Mouse (Mus musculus): ENCODE results near the gene Pdia5. TPM values are rescaled to one million over a fixed set of nuclear protein-coding genes. Genes with fewer than 3 reads are reported as not detected.

The Pdia5 gene
- total RNA-seq (2021) = 1 to 10 TPM; 3.1 to 5.0 TPM
- long read RNA-seq, experiment 1, partial matches to known transcripts = 1 of 3 reads
- long read RNA-seq, experiment 1, other reads (novel, unspliced or antisense) = 0 of 3 reads
- long read RNA-seq, experiment 2, partial matches to known transcripts = 0 of 3 reads
- long read RNA-seq, experiment 2, other reads (novel, unspliced or antisense) = 0 of 3 reads

- peak; percentile 89 for DNase-seq
Measured at GRCm38 (mm10) chr16:35490231-35491070, at the start of gene Pdia5. Gene Pdia5, minus strand, starts transcription at chr16:35490873.

GRCm38 (mm10) chr16:35539041-35539440, 48.4 kb upstream of the Pdia5 start:
- DNase-seq = no peak

DNA sequence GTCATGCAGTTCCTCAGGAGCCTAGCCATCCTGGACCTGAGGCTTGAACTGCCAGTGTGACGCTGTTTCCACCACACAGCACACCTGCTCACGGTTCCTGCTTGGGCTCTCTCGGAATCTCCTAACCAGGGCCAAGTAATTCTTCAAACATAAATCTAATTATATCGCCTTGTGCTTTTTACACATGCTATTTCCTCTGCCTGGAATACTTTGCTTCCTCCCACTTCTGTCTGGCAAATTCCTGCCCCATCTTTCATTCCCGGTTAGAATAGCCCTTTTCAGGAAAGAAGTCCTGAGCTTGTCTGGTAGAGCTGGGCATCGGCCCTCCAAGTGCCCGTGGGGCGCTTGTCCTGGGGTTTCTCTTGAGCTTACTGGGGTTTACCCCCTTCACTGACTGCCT, 47.0 kb upstream of the Pdia5 start:
- no peak for DNase-seq

DNA sequence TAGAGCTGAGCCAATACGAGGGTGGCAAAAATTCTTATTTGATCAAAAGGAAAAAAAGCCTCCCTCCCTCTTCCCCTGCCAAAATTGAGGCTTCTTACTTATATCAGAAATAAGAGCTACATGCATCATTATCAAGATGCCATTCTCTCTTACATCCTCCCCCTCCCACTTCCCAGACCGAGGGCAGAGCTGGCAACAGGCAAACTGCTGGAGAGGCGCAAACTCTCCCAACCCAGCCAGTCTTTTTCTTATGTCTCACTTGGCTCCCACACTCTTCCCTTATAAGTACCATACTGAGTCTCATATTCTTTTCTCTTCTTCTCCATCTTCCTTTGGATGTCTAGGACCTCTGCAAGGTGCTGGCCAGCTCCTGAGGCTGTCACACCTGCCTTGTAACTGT, 44.0 kb upstream of the Pdia5 start:
- DNase-seq = no peak

DNA sequence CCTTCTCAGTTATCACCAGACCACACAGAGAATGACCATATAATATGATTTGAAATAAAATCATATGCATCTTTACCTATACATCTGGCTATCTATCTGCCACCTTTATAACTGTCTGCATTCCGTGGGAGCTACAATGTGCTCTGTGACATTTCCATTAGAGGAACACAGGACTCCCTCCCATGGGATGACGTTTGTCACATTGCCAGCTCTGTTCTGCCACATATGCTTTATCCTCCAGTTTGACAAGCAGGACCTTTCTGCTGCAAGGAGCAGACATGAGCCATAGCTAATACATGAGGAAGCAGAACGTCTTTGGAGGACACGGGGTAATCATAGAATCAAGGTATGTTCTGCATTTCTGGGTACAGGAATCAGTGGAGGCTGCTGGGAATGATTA, 33.5 kb upstream of the Pdia5 start:
- no peak for DNase-seq

- DNase-seq = no peak
Measured at GRCm38 (mm10) chr16:35519245-35519644, 28.6 kb upstream of the Pdia5 start.

- DNase-seq = no peak
Measured at GRCm38 (mm10) chr16:35517976-35518951, 27.6 kb upstream of the Pdia5 start.

DNA sequence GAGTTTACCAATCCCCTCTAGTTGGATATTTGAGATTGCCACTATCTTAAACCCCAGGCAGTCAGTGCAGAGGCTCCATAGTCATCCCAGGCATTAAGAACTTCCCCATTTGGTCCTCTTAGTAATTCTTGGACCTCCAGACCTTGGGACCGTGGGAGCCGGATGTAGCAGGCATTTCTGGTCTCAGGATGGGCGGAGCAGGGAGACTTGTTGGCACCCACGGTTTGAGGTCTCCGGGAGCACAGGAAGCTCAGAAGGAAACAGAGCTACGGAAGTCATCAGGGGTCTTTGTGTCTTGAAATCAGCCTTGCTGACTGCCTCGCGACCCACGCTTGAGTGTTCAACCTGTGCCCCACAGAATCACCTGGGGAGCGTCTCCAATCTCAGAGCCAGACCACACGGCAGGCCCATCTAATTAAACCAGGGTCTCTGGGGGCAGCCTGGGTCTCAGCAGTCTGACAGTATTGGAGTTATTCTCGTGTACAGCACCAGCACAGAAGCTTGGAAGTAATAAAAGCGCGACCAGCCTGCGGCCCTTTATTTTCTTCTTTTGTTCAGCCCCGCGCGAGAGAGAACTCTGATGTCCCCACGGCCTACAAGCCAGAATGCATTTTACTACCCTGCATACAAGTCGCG, 25.4 kb upstream of the Pdia5 start:
- no peak for DNase-seq

GRCm38 (mm10) chr16:35509331-35510070, 18.8 kb upstream of the Pdia5 start:
- no peak for DNase-seq

DNA sequence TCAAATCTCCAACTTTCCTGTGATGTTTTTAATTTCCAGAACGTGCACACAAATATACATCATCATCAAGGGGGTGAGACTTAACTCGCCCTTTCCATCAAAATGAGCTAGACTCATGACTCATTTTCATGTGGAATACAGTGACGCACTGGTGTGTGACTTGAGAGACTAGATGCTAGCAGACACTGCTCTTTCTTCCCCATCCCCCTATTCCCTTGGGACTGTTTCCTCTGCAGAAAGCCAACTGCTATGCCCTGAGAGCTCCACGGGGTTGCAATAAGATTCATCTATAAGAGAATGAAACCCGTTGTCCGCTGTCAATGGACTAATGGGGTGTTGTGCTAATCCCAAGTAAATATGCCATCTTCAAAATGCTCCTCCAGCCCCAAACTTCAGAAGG, 17.9 kb upstream of the Pdia5 start:
- DNase-seq = no peak

- DNase-seq = no peak
Measured at GRCm38 (mm10) chr16:35505786-35506185, 15.1 kb upstream of the Pdia5 start.

- DNase-seq = no peak
Measured at GRCm38 (mm10) chr16:35504266-35504665, 13.6 kb upstream of the Pdia5 start.

DNA sequence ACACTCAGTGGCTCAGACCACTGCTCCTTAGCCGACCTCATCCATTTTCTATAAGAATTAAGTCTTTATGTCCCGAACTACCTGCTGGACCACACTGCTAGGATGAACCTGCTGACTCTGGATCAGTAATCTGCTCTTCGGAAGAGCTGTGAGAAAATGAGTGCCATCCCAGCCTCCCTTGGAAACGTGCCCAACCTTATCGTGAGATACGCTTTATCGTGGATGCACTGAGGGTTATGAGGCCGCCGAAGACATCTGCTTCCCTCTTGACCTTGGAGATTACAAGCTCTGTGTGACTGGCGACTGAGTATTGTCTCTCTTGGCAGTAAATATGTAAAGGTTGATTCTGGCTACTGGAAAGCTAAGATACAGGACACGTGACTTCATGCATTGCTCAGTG, 11.8 kb upstream of the Pdia5 start:
- no peak for DNase-seq

DNA sequence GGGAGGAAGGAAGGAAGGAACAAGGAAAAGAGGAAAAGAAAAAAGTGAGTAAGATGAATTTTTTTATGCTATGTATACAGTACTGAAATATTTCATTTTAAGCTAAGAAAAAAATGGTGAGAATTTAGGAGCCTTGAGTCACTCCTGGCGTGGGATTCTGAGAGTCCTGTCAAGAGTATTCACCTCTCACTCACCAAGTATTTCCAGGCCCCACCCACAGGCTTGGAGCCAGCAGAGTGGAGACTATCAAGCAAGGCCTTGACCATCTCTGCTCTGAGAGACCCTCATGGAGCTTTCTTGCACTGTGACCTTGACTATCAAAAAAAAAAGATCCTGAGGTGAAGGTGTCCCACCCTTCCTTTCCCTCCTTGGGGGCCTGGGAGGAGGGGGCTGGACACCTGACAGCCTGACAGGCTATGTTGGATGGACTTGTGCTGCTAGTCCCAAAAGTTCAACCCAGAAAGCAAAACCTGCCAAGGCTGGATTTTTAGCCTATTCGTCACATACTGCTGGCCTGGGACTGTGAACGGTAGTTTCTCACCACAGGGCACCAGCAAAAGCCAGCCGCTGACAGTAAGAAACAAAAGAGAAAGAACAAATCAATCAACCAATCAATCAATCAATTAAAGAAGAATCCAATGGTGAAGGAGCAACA, 10.6 kb upstream of the Pdia5 start:
- DNase-seq = no peak

DNA sequence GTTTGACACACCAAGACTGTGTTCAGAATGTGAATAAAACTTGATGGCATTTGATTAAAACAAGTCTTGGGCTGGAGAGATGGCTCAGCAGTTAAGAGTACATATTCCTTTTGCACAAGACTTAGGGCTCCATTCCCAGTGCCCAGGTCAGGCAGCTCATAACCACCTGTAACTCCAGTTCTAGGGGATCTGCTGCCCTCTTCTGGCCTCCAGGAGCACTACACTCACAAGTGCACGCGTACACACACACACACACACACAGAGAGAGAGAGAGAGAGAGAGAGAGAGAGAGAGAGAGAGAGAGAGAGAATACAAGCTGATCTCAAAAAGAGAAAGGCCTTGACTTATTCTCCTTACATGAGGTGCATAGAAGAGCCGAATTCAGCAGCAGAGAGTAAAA, 9.7 kb upstream of the Pdia5 start:
- no peak for DNase-seq

DNA sequence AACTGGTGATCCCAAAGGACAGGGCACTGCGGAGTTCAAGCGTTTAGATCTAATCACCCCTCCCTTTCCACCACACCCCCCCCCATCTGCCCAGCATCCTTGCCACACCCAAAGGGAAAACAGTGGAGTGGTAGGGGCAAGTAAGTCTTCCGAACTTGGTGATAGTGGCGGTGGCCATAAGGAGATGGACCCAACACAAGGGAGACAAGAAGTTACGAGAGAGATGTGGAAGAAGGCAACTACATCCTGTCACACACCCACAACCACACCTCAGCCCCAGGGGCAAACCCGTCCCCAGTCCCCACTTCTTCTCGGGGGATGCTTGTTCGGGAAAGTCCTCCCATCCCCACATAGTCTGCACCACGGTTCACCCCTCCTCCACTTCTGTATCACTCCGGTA, 880 bp downstream of the Pdia5 start:
- DNase-seq = no peak

- DNase-seq = no peak
Measured at GRCm38 (mm10) chr16:35489066-35489718, 1.5 kb downstream of the Pdia5 start.

DNA sequence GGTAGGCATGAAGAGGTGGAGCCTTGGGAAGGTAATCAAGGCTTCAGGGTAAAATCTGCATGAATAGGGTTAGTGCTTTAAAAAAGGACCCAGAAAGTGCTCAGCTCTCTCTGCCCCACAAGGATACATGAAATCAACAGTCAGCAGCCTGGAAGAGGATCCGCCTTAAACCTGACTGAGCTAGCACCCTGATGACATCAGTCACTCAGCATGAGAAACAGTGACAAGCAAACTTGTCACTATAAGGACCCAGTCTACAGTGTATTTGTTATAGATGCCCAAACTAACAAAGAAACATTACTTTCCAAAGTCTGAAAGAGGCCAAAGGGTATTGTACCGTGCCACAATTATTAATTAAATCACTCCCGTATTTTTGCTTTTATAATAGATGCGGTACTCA, 2.9 kb downstream of the Pdia5 start:
- DNase-seq = no peak

GRCm38 (mm10) chr16:35487056-35487455, 3.6 kb downstream of the Pdia5 start:
- no peak for DNase-seq

DNA sequence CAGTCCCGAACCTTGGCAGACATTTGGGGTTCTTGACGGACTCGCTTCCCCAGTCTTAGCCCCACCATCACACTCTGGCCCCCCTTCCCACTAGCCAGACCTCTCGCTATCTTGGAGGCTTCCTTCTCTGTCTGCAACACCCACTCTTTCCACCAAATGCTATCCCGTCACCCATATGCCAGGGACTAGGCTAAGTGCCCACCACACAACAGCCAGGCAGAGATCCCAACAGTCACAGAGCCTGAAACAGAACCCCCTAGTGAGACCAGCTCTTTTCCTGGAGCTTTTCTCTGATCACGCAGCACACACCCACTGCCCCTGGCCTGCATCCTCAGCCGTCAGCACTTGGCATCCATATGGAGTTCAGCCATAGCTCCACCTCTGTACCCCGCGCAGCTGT, 5.0 kb downstream of the Pdia5 start:
- no peak for DNase-seq

Data from gastrocnemius, postnatal 25 days (tissue).